Mouse (Mus musculus) liver, embryonic 14.5 days (tissue): ENCODE measurements around the gene Tpd52l2. TPM values are rescaled to one million over a fixed set of nuclear protein-coding genes. Genes with fewer than 3 reads are reported as not detected.

Source experiments
- ATAC-seq: fragments of 200-750 bp; cut with Nextera tagmentation; 2 replicates; pipeline ENCODE4 v1.8.0; 2017; ENCODE audit warnings: moderate number of reproducible peaks, mild to moderate bottlenecking, moderate library complexity; ENCODE audit not compliant: insufficient read depth
- DNase-seq, 3 experiments: peaks; one replicate each; pipeline ENCODE4 v3.0.0-alpha.2; 2012 to 2013; ENCODE audit warnings: low read depth in 3 of 3, low spot score in 3 of 3
- H3K27ac ChIP-seq: fragments of 300-500 bp; sonication (generic); 2 replicates; pipeline ENCODE4 v1.5.1; 2014; ENCODE audit warnings: moderate library complexity, mild to moderate bottlenecking, control low read depth, inconsistent platforms
- H3K27me3 ChIP-seq: fragments of 300-500 bp; sonication (generic); 2 replicates; pipeline ENCODE4 v1.6.1; 2014; ENCODE audit warnings: mild to moderate bottlenecking, low read length, moderate library complexity; ENCODE audit not compliant: control insufficient read depth, insufficient read depth
- H3K36me3 ChIP-seq: fragments of 300-500 bp; sonication (generic); replicated peaks from 2 replicates; pipeline ENCODE4 v1.6.1; 2014; ENCODE audit warnings: low read depth; ENCODE audit not compliant: control insufficient read depth, insufficient read depth
- H3K4me1 ChIP-seq, 2 experiments: fragments of 200-500 bp in 1 of 2; fragments of 300-500 bp in 1 of 2; sonication (generic) in 1 of 2; replicated peaks; 2 replicates each; pipeline ENCODE4 v1.6.1; 2012 to 2014; ENCODE audit warnings: antibody characterized with exemption in 1 of 2, inconsistent platforms in 1 of 2, low read length in 1 of 2; ENCODE audit not compliant: control insufficient read depth in 2 of 2, insufficient read depth in 2 of 2
- H3K4me2 ChIP-seq: fragments of 300-500 bp; sonication (generic); 2 replicates; pipeline ENCODE4 v1.6.1; 2014; ENCODE audit warnings: low read depth, mild to moderate bottlenecking, control low read depth, moderate library complexity
- H3K4me3 ChIP-seq, 2 experiments: fragments of 200-500 bp in 1 of 2; fragments of 300-500 bp in 1 of 2; sonication (generic) in 1 of 2; 2 replicates each; pipeline ENCODE4 v1.5.1; 2012 to 2014; ENCODE audit warnings: low read depth in 2 of 2, low read length in 2 of 2, mild to moderate bottlenecking in 2 of 2, control low read depth in 1 of 2, inconsistent platforms in 1 of 2, moderate library complexity in 1 of 2; ENCODE audit not compliant: insufficient read depth in 1 of 2
- H3K9ac ChIP-seq: fragments of 300-500 bp; sonication (generic); replicated peaks from 2 replicates; pipeline ENCODE4 v1.6.1; 2014; ENCODE audit warnings: mild to moderate bottlenecking, control low read depth, moderate library complexity
- H3K9me3 ChIP-seq: fragments of 300-500 bp; sonication (generic); 2 replicates; pipeline ENCODE4 v1.6.1; 2016; ENCODE audit warnings: low read length, mixed read lengths; ENCODE audit not compliant: control insufficient read depth
- CTCF ChIP-seq: IDR thresholded peaks from 2 replicates; pipeline ENCODE4 v1.5.1; 2016; ENCODE audit warnings: antibody characterized with exemption, low read depth, control low read depth
- EP300 ChIP-seq: IDR thresholded peaks from 2 replicates; pipeline ENCODE4 v1.6.1; 2016; ENCODE audit warnings: antibody characterized with exemption, low read depth
- WGBS: fragments of 180-500 bp; shearing (Covaris S2); extraction: QIAGEN DNeasy Blood & Tissue Kit; methylation state at CpG from one replicate; pipeline ENCODE4 v1.1.7; 2014; ENCODE audit not compliant: insufficient replicate concordance; 5-methylcytosine and 5-hydroxymethylcytosine counted together
- polyA plus RNA-seq, 2 experiments: library from polyadenylated mRNA; depleted of rRNA in 1 of 2; stranded (reverse) in 1 of 2; unstranded in 1 of 2; fragments of >200 nt; fragmentation: Nextera tagmentation in 1 of 2; extraction: Ambion mirVana in 1 of 2; gene quantifications; 2 replicates each; pipeline versions ENCODE4 v1.2.1 to v1.2.3; 2012 to 2014

Tpd52l2 gene
- polyA plus RNA-seq, 2 experiments, result 36.1 to 78.3 TPM

DNA sequence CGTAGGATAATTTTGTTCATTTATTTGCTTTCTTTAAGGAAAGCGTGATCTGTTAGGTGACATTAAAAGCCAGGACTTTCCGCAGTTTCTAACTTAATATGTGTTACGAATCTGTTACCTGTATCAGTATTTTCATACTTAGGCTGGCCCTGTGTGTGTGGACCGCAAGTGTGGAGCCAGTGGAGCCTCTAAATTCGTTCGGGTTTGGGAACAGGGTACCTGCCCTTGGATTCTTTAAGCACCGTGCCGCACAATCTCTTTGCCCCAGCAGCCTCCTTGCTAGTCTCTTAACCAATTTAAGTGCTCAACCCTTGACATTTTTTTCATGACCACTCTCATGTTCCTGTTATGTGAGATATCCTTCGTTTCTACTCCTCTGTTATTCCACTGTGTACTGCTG is 24.5 kb downstream of the Tpd52l2 start:
- H3K4me1 ChIP-seq, result peaks cover 23 to 30% of the 10 kb centered on the region in 2 experiments
- 37% methylated on average over 10 of the region's 10 CpGs for WGBS
- H3K9ac ChIP-seq, result peak overlapping the region; percentile 98
- no peaks in the 10 kb centered on the region for H3K27me3 ChIP-seq
- TF ChIP-seq CTCF (no peak), EP300 (no peak)
- H3K9me3 ChIP-seq, result no peaks in the 10 kb centered on the region
- H3K4me2 ChIP-seq, result peak overlapping the region; percentile 95
- H3K36me3 ChIP-seq, result peaks cover 8% of the 10 kb centered on the region
- peak overlapping the region; percentile 52 for H3K27ac ChIP-seq
- ATAC-seq (no peak), DNase-seq (no peak)
- peak overlapping the region; percentile 69 to 99 for H3K4me3 ChIP-seq

DNA sequence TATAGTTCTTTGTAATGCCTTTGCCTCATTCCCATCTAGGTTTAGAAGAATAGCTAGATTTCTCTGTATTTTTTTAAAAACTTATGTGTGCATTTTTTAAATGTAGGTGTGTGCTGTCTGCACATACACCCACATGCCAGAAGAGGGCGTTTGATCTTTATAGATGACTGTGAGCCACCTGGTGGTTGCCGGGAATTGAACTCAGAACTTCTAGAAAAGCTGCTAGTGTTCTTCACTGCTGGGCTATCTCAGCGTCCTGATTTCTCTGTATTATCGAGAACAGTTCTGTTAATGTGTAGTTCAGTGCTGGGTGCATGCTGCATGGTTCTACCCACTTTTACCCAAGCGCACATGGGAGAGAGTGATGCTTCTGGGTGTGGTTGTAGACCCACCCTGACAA is 25.9 kb downstream of the Tpd52l2 start:
- H3K36me3 ChIP-seq, result no peaks in the 10 kb centered on the region; the same call in none of the 2 replicates
- peak overlapping the region; percentile 95 for H3K4me2 ChIP-seq
- H3K27ac ChIP-seq, result peak overlapping the region; percentile 52; the same call in 1 of the 2 replicates
- DNase-seq, result peak; percentile 47 to 63 (median 56)
- H3K27me3 ChIP-seq, result no peaks in the 10 kb centered on the region
- TF ChIP-seq CTCF (peak; percentile 84), EP300 (no peak)
- H3K9ac ChIP-seq, result no peak overlapping the region; the same call in 1 of the 2 replicates
- H3K9me3 ChIP-seq, result no peaks in the 10 kb centered on the region
- WGBS, result 43% methylated on average over 5 of the region's 5 CpGs
- peak overlapping the region in 1 of 2 experiments; percentile 22; a peak in 1 of 4 replicates for H3K4me3 ChIP-seq
- H3K4me1 ChIP-seq, result peaks cover 23 to 30% of the 10 kb centered on the region in 2 experiments
- no peak for ATAC-seq

DNA sequence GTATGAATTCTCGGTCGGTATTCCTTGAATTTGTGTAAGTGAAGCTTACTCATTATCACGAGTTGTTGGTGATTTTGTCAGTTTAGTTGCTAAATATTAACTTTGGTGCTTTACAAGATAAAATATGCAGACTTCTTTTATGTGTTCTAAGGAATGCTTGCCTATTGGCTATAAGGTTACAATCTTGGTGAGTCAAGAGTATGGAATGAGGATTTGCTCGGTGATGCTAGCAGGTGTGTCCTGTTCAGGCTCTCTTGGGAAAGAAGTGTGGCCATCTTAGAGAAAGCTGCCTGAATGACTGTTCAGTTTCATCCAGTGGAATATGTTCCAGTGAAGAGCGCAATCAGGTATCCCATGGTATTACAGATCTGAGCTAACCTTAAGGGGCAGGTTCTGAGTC is 28.6 kb downstream of the Tpd52l2 start:
- no peak for ATAC-seq
- no peak overlapping the region for H3K4me2 ChIP-seq

DNA sequence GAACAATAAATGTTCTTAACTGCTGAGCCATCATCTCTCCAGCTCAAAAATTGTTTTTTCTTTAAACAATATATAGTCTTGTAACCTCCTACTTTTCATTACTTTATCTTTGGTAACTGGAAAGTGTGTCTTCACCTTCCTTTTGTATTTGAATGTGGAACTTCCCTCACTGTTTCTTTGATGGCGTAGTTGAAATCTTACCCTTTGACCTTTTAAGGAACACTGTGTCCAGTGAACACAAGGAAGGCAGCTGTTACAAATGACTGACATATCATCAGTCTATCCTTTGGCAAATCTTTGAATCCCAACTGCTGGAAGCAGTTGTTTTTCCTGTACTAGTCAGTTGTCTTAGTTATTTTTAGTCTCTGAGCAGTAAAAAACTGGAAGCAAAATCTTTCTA is 32.1 kb downstream of the Tpd52l2 start:
- Histone ChIP-seq H3K4me3 (no peak overlapping the region), H3K9me3 (no peaks in the 10 kb centered on the region), H3K9ac (no peak overlapping the region), H3K27ac (no peak overlapping the region), H3K4me2 (no peak overlapping the region), H3K27me3 (no peaks in the 10 kb centered on the region), H3K36me3 (no peaks in the 10 kb centered on the region; the same call in none of the 2 replicates), H3K4me1 (no peaks in the 10 kb centered on the region)
- WGBS, result 86% methylated on average over 1 of the region's 1 CpGs
- TF ChIP-seq EP300 (no peak), CTCF (no peak)
- no peak for DNase-seq
- ATAC-seq, result no peak

More for the DNA sequence above, 28.6 kb downstream of the Tpd52l2 start:
- no peak overlapping the region for H3K4me3 ChIP-seq
- no peak overlapping the region for H3K27ac ChIP-seq
- H3K4me1 ChIP-seq, result peaks cover 17 to 24% of the 10 kb centered on the region in 2 experiments
- H3K36me3 ChIP-seq, result no peaks in the 10 kb centered on the region; the same call in none of the 2 replicates
- H3K27me3 ChIP-seq, result no peaks in the 10 kb centered on the region
- H3K9me3 ChIP-seq, result no peaks in the 10 kb centered on the region
- no peak overlapping the region for H3K9ac ChIP-seq
- DNase-seq, result no peak
- TF ChIP-seq EP300, result no peak
- TF ChIP-seq CTCF, result no peak
- 80% methylated on average over 5 of the region's 5 CpGs for WGBS

DNA sequence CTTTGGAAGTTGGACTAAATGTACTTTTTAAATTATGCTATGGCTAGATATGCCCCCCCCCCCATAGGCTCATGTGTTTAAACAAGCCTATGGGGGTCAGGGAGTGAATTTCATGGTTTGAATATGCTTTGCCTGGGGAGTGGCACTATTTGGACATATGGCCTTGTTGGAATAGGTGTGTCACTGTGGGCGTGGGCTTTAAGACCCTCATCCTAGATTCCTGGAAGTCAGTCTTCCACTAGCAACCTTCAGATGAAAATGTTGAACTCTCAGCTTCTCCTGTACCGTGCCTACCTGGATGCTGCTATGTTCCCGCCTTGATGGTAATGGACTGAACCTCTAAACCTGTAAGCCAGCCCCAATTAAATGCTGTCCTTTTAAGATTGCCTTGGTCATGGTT is 35.6 kb downstream of the Tpd52l2 start:
- no peak overlapping the region for H3K4me2 ChIP-seq
- H3K4me1 ChIP-seq, result peaks cover 3 to 5% of the 10 kb centered on the region in 2 experiments; a peak in 3 of 4 replicates
- no peak overlapping the region for H3K27ac ChIP-seq
- no peak overlapping the region for H3K9ac ChIP-seq
- H3K27me3 ChIP-seq, result no peaks in the 10 kb centered on the region
- no peaks in the 10 kb centered on the region for H3K9me3 ChIP-seq
- no peak for DNase-seq
- no peak overlapping the region for H3K4me3 ChIP-seq
- ATAC-seq, result no peak
- TF ChIP-seq EP300 (no peak), CTCF (no peak)
- H3K36me3 ChIP-seq, result no peaks in the 10 kb centered on the region; the same call in 1 of the 2 replicates
- 75% methylated on average over 3 of the region's 3 CpGs for WGBS
